Mouse (Mus musculus) G1E (cell line): ENCODE results near the gene Cstb.

Experiments used
- CTCF ChIP-seq: IDR thresholded peaks from 2 replicates; pipeline ENCODE4 v1.5.1; 2012; ENCODE audit warnings: low read depth, low read length, inconsistent platforms, mixed read lengths
- GATA1 ChIP-seq: IDR thresholded peaks from 2 replicates; pipeline ENCODE4 v1.6.1; 2012; ENCODE audit warnings: borderline replicate concordance, low read length, inconsistent platforms, mixed read lengths
- GATA2 ChIP-seq: IDR thresholded peaks from 2 replicates; pipeline ENCODE4 v1.6.1; 2012; ENCODE audit warnings: low read depth, low read length, inconsistent platforms, borderline replicate concordance
- POLR2AphosphoS5 ChIP-seq: IDR thresholded peaks from 2 replicates; pipeline ENCODE4 v1.6.1; 2012; ENCODE audit warnings: low read depth, low read length, inconsistent platforms; ENCODE audit not compliant: insufficient replicate concordance
- TAL1 ChIP-seq: conservative IDR thresholded peaks from 2 replicates; pipeline ENCODE4 v1.6.1; 2012; ENCODE audit warnings: low read depth, low read length, inconsistent platforms, mixed read lengths

- no peak for TF ChIP-seq CTCF
- no peak for TF ChIP-seq POLR2AphosphoS5
- no peak for TF ChIP-seq GATA1
- no peak for TF ChIP-seq TAL1
- no peak for TF ChIP-seq GATA2
Observed at GRCm38 (mm10) chr10:78456696-78457095, 31.2 kb downstream of the Cstb start.
